Mouse (Mus musculus) kidney, embryonic 15.5 days (tissue): ENCODE results near the gene Fam189b. TPM values are rescaled to one million over a fixed set of nuclear protein-coding genes. Genes with fewer than 3 reads are reported as not detected.
"Not testable (repeated sequence)": the region's sequence is repeated elsewhere in the genome, so short reads cannot be mapped to it uniquely, and the experiment has no call there.

Experiments
- ATAC-seq: fragments of 200-750 bp; cut with Nextera tagmentation; replicated peaks from 2 replicates; pipeline ENCODE4 v1.8.0; 2017; ENCODE audit warnings: moderate TSS enrichment; ENCODE audit not compliant: low FRiP score
- H3K27ac ChIP-seq: fragments of 300-500 bp; sonication (generic); 2 replicates; pipeline ENCODE4 v1.5.1; 2015; ENCODE audit warnings: mild to moderate bottlenecking, inconsistent platforms
- H3K27me3 ChIP-seq: fragments of 300-500 bp; sonication (generic); 2 replicates; pipeline ENCODE4 v1.6.1; 2015; ENCODE audit warnings: inconsistent platforms
- H3K36me3 ChIP-seq: fragments of 300-500 bp; sonication (generic); 2 replicates; pipeline ENCODE4 v1.6.1; 2015; ENCODE audit warnings: inconsistent platforms
- H3K4me1 ChIP-seq: fragments of 300-500 bp; sonication (generic); 2 replicates; pipeline ENCODE4 v1.6.1; 2015; ENCODE audit warnings: inconsistent platforms
- H3K4me2 ChIP-seq: fragments of 300-500 bp; sonication (generic); 2 replicates; pipeline ENCODE4 v1.6.1; 2015; ENCODE audit warnings: moderate library complexity, mild to moderate bottlenecking, inconsistent platforms
- H3K4me3 ChIP-seq: fragments of 300-500 bp; sonication (generic); replicated peaks from 2 replicates; pipeline ENCODE4 v1.5.1; 2015; ENCODE audit warnings: mild to moderate bottlenecking, inconsistent platforms
- H3K9ac ChIP-seq: fragments of 300-500 bp; sonication (generic); 2 replicates; pipeline ENCODE4 v1.6.1; 2015; ENCODE audit warnings: mild to moderate bottlenecking, inconsistent platforms
- H3K9me3 ChIP-seq: fragments of 300-500 bp; sonication (generic); replicated peaks from 2 replicates; pipeline ENCODE4 v1.6.1; 2016; ENCODE audit warnings: inconsistent platforms
- WGBS: fragments of 180-500 bp; shearing (Covaris S2); methylation state at CpG from one replicate; pipeline ENCODE4 v1.1.7; 2015; ENCODE audit warnings: mixed read lengths; 5-methylcytosine and 5-hydroxymethylcytosine counted together
- polyA plus RNA-seq: library from polyadenylated mRNA; unstranded; fragments of >200 nt; fragmentation: Nextera tagmentation; extraction: Ambion mirVana; gene quantifications from 2 replicates; pipeline ENCODE4 v1.2.1, GENCODE M21; 2015

Fam189b gene
- polyA plus RNA-seq, 1 experiment from 2014 or later = 50.4 TPM

DNA sequence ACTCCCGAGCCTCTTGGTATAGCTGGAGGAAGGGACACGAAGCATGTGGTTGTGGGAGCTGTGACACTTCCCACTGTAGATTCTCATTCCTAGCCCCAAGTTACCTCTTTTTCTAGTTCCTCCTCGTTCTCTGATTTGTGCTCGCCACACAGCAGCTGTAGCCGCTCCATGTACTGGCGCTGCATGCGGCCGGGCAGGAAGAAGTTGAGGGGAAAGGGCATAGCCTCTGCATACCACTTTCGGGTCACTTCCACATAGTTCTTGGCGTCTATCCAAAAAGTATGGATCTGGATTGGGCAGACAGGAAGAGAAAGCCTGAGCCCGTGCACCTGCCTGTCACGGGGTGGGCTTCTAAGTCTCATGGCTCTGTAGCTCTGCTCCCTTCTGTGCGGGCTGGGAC, 27.2 kb downstream of the Fam189b start:
- ATAC-seq = no peak
- WGBS = 72% methylated on average over 13 of the region's 13 CpGs

DNA sequence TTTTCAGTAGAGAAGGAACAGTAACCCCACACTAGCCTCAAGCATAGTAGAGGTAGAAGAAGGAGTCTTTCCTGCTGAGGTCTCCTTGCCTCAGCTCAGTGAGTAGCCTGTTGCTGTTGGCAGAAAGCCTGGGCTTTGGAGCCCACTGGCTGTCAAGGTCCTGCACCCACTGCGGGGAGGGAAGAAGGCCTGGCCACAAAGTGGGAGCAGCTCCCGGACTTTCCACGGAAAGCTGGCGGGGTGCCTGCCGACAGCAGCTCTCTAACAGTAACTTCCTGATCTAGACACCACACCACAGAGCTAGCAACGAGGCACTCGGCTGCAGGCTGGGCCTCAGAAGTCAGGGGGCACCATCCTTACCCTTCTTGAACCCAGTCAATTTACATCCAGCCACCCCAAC, 27.8 kb downstream of the Fam189b start:
- H3K36me3 ChIP-seq = peaks cover 59% of the 10 kb centered on the region
- H3K27ac ChIP-seq = 0 out of 2 replicates have a peak overlapping the region, but pooled peaks have one; percentile 35
- no peak for ATAC-seq
- no peak overlapping the region for H3K4me3 ChIP-seq
- H3K9me3 ChIP-seq = no peaks in the 10 kb centered on the region
- H3K27me3 ChIP-seq = no peaks in the 10 kb centered on the region
- H3K4me1 ChIP-seq = peaks cover 45% of the 10 kb centered on the region
- 70% methylated on average over 7 of the region's 7 CpGs for WGBS
- H3K4me2 ChIP-seq = no peak overlapping the region
- no peak overlapping the region for H3K9ac ChIP-seq

More for the DNA sequence above, 27.2 kb downstream of the Fam189b start:
- no peak overlapping the region for H3K4me3 ChIP-seq
- no peaks in the 10 kb centered on the region for H3K27me3 ChIP-seq
- H3K9ac ChIP-seq = no peak overlapping the region
- peaks cover 39% of the 10 kb centered on the region for H3K4me1 ChIP-seq
- H3K4me2 ChIP-seq = no peak overlapping the region
- no peaks in the 10 kb centered on the region for H3K9me3 ChIP-seq
- peak overlapping the region; percentile 35; the same call in 1 of the 2 replicates for H3K27ac ChIP-seq
- peaks cover 64% of the 10 kb centered on the region for H3K36me3 ChIP-seq

DNA sequence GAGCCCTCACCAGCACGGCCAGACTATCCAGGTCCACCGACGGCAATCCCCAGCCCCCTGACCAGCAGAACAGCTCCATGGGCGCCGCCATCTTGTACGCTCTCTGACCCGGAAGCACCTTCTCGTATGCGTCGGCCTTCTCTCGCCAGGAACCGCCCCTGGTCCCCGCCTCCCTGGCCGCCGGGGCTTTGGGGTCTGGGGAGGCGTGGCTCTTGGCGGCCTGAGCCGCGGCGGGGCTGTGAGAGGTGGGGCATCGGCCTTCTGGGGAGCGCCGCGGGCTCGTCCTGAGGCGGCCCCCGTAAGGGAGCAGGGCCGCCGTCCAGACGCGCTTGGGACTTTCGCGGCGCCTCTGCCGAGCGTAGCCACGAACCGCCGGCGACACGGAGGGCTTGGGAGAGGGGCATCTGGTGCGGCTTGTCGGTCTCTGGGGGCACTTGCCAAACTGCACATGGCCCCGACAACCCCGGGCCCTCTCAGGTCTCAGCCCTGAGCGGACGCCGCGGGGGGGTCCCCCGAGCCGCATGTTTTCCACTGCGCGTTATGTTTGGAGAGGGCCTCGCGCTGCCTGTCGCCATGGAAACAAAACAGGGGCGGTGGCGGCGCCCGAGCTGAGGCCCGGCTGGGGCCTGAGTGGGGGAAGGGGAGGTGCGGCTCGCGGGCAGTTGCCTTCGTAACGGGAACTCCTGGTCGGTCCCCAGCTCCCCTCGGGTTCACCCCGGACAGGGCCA, 31.0 kb downstream of the Fam189b start:
- Histone ChIP-seq H3K9me3 (no peaks in the 10 kb centered on the region), H3K36me3 (peaks cover 26% of the 10 kb centered on the region), H3K4me2 (peak overlapping the region; percentile 91), H3K4me3 (peak overlapping the region; percentile 90), H3K27me3 (no peaks in the 10 kb centered on the region), H3K9ac (peak overlapping the region; percentile 64), H3K27ac (peak overlapping the region; percentile 97), H3K4me1 (peaks cover 50% of the 10 kb centered on the region)
- peak; percentile 94 for ATAC-seq
- under 1% methylated on average over 69 of the region's 69 CpGs for WGBS

DNA sequence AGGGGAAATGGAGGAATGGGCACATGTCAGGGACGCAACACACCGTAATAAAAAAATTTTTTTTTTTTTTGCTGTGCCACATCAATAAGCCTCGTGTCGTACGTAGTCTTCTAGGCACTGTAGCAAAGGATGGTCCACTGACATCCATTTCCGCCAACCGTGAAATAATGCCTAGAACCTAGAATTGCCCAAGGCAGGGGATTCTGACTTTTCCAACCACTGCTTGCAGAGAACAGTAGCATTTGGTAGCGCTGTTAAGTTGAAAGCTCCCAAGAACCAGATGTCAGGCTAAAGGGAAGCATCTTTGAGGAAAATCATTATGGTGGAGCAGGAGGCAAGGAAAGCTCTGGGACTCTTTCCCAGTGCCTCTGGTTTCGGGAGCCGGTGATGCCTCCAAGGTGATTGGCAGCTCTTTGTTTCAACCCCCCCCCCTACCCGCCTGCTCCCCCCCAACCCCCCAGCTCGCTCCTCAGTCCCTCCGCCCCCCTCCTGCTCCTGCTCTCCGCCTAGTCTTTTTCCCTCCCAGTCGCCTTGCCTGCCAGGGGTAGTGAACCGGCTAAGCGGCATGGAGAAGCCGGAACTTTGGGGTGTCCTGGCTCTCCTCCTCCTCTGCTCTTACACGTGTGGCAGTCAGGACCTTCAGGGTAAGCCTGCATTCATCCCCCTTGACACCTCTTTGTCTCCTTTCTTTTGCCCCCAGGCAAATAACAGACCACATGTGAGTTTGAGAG, 31.9 kb downstream of the Fam189b start, which contains the start of gene Thbs3:
Gene Thbs3 (plus strand): TSS at position 500 of the 731 bp plus-strand sequence.
- peaks cover 18% of the 10 kb centered on the region for H3K36me3 ChIP-seq
- ATAC-seq = no peak
- under 1% methylated on average over 19 of the region's 19 CpGs for WGBS
- peak within 1 kb of the TSS; percentile 90 for H3K4me3 ChIP-seq
- no peaks in the 10 kb centered on the region for H3K9me3 ChIP-seq
- H3K27ac ChIP-seq = peak within 1 kb of the TSS; percentile 97
- H3K4me2 ChIP-seq = peak within 1 kb of the TSS; percentile 91
- peak within 1 kb of the TSS; percentile 64 for H3K9ac ChIP-seq
- H3K27me3 ChIP-seq = no peaks in the 10 kb centered on the region
- peaks cover 56% of the 10 kb centered on the region for H3K4me1 ChIP-seq

DNA sequence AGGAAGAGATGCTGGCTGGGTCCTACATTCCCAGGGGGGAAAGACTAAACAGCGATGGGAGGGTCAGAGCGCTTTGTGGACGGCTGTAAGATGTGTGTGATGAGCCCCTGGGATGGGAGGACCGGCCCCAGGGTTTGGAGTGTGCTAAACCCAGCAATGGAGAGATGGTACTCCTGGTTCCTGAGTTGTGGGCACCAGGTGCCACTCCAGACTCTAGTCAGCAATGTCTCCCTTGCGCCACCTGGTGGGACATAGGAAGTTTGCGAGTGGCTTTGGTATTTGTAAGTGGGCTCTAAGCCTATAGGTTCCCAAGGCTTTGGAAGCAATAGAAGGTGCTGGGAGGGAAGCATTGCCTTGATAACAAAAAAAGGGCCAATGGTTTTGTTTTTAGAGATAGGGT, 32.9 kb downstream of the Fam189b start:
- peak overlapping the region; percentile 91 for H3K4me2 ChIP-seq
- 0 out of 2 replicates have a peak, but pooled peaks have one; percentile 2 for ATAC-seq
- H3K27ac ChIP-seq = peak overlapping the region; percentile 97; the same call in 1 of the 2 replicates

DNA sequence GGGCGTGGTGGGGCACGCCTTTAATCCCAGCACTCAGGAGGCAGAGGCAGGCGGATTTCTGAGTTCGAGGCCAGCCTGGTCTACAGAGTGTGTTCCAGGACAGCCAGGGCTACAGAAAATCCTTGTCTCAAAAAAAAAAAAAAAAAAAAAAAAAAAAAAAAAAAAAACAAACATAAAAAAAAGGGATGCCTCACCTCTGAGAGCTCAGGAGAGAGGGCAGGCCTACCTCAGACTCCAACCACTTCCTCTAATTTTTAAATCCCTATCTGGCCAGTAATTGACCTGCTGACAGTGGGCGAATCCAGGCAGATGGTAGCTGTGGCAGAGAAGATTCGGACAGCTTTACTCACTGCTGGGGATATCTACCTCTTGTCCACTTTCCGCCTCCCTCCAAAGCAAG, 33.5 kb downstream of the Fam189b start:
- not testable (repeated sequence) for H3K9me3 ChIP-seq, H3K27me3 ChIP-seq, H3K4me3 ChIP-seq, H3K9ac ChIP-seq, H3K27ac ChIP-seq, H3K36me3 ChIP-seq, ATAC-seq
- Histone ChIP-seq H3K4me2 (peak overlapping the region; percentile 91), H3K4me1 (peaks cover 44% of the 10 kb centered on the region)
- WGBS = 75% methylated on average over 7 of the region's 7 CpGs

More for the DNA sequence above, 32.9 kb downstream of the Fam189b start:
- no peaks in the 10 kb centered on the region for H3K27me3 ChIP-seq
- H3K36me3 ChIP-seq = peaks cover 7% of the 10 kb centered on the region; the same call in 1 of the 2 replicates
- peaks cover 48% of the 10 kb centered on the region for H3K4me1 ChIP-seq
- H3K4me3 ChIP-seq = peak overlapping the region; percentile 90
- WGBS = 2% methylated on average over 6 of the region's 6 CpGs
- 0 out of 2 replicates have a peak overlapping the region, but pooled peaks have one; percentile 16 for H3K9ac ChIP-seq
- no peaks in the 10 kb centered on the region for H3K9me3 ChIP-seq

DNA sequence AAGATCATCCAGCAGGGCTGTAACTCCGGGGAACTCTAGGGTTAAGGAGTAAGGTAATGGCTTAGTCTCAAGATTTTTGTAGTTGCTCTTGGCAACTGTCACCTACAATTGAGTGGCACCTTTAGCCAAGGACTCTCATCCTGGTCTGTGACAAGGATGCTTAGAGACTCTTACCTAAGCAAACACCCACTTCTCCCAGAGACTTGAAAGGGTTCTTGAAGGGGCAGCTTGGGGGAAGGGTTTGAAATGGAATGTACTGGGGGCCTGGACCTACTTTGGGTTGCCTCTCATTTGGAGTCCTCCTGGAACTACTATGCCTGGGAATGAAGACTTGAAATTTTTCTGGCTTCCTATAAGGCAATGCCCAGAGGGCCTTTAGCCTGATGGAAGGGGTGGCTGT, 35.3 kb downstream of the Fam189b start:
- Histone ChIP-seq H3K27me3 (no peaks in the 10 kb centered on the region), H3K36me3 (peaks cover 4% of the 10 kb centered on the region; the same call in 1 of the 2 replicates), H3K9me3 (no peaks in the 10 kb centered on the region), H3K4me1 (peaks cover 30% of the 10 kb centered on the region), H3K27ac (no peak overlapping the region), H3K4me3 (no peak overlapping the region), H3K4me2 (no peak overlapping the region), H3K9ac (no peak overlapping the region)
- no peak for ATAC-seq
- 69% methylated on average over 1 of the region's 1 CpGs for WGBS

DNA sequence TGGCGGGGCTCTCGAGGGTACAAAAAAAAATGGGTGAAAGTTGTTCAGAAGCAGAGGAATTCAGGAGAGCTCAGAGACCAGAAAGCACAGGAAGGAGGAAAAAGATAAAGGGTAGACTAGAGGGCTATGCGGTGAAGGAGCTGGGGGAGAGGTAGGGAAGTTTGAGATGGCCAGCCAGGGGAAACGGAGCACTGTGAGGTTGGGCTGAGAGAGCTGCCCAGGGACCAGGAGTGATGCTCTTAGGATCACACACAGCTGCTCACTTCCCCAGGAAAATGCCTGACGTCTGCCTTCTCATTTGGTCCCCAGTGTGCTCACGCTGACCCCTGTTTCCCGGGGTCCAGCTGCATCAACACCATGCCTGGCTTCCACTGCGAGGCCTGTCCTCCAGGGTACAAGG, 36.6 kb downstream of the Fam189b start:
- H3K9ac ChIP-seq = 0 out of 2 replicates have a peak overlapping the region, but pooled peaks have one; percentile 23
- peaks cover 13% of the 10 kb centered on the region; the same call in 1 of the 2 replicates for H3K36me3 ChIP-seq
- H3K4me1 ChIP-seq = peaks cover 26% of the 10 kb centered on the region
- H3K9me3 ChIP-seq = no peaks in the 10 kb centered on the region
- H3K4me2 ChIP-seq = no peak overlapping the region
- no peaks in the 10 kb centered on the region for H3K27me3 ChIP-seq
- H3K4me3 ChIP-seq = no peak overlapping the region
- WGBS = 26% methylated on average over 8 of the region's 8 CpGs
- no peak overlapping the region for H3K27ac ChIP-seq
- no peak for ATAC-seq

DNA sequence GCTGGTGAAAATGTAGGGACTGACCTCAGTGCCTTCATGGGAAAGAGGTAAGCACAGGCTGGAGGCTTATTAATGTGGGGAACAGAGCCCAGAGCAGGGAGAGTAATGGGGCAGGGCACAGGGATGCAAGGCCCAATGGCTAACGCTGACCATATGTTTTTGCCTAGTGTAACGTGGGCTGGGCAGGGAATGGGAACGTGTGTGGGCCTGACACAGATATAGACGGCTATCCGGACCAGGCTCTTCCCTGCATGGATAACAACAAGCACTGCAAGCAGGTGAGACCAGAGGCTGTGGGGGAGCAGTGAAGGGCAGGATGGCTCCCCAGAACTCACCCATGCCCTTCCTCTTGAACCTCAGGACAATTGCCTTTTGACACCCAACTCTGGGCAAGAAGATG, 38.2 kb downstream of the Fam189b start:
- Histone ChIP-seq H3K27me3 (peaks cover 7% of the 10 kb centered on the region), H3K9me3 (no peaks in the 10 kb centered on the region), H3K4me1 (peaks cover 21% of the 10 kb centered on the region), H3K9ac (no peak overlapping the region), H3K4me2 (no peak overlapping the region), H3K4me3 (no peak overlapping the region), H3K36me3 (peaks cover 13% of the 10 kb centered on the region; the same call in 1 of the 2 replicates), H3K27ac (no peak overlapping the region)
- ATAC-seq = no peak
- 73% methylated on average over 5 of the region's 5 CpGs for WGBS

DNA sequence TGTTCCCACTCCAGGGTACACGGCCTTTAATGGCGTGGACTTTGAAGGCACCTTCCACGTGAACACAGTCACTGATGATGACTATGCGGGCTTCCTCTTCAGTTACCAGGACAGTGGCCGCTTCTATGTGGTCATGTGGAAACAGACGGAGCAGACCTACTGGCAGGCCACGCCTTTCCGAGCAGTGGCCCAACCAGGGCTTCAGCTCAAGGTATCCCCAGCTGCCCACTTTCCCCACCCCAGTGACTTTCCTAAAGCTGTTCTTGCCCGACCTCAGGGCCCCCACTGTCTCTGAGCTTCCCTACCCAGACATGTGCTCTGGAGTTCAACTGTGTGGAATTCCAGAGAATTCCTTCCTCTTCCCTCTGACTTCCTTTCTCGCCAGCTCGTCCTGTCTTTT, 41.9 kb downstream of the Fam189b start:
- Histone ChIP-seq H3K36me3 (peaks cover 13% of the 10 kb centered on the region; the same call in 1 of the 2 replicates), H3K9me3 (no peaks in the 10 kb centered on the region), H3K4me3 (no peak overlapping the region), H3K27me3 (peaks cover 11% of the 10 kb centered on the region), H3K4me1 (peaks cover 41% of the 10 kb centered on the region), H3K27ac (no peak overlapping the region), H3K4me2 (no peak overlapping the region), H3K9ac (no peak overlapping the region)
- no peak for ATAC-seq
- 84% methylated on average over 11 of the region's 11 CpGs for WGBS

DNA sequence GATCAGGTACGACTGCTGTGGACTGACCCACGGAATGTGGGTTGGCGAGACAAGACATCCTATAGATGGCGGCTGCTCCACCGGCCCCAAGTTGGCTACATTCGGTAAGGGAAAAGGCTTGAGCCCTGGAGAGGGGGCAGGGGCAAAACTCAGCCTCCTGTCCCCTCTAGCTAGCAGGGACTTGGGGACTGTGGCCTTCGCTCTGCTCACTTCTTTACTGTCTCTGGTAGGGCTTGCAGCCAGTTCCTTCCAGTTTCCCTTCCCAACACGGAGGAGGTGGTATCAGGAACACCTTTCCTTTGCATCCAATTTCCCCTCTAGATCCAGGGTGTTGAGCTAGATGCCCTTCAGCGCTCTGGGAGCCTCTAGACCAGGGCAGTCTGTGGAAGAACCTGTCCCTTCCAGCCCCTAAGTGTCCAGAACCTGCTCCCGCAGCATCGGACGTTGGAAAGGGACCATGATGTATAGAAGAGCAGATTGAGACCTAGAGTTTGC, 42.4 kb downstream of the Fam189b start:
- no peak for ATAC-seq
- Histone ChIP-seq H3K27ac (no peak overlapping the region), H3K9ac (no peak overlapping the region), H3K4me3 (no peak overlapping the region), H3K4me2 (no peak overlapping the region; the same call in 1 of the 2 replicates), H3K36me3 (peaks cover 13% of the 10 kb centered on the region; the same call in 1 of the 2 replicates), H3K27me3 (peaks cover 11% of the 10 kb centered on the region), H3K4me1 (peaks cover 43% of the 10 kb centered on the region), H3K9me3 (no peaks in the 10 kb centered on the region)
- 66% methylated on average over 12 of the region's 12 CpGs for WGBS

DNA sequence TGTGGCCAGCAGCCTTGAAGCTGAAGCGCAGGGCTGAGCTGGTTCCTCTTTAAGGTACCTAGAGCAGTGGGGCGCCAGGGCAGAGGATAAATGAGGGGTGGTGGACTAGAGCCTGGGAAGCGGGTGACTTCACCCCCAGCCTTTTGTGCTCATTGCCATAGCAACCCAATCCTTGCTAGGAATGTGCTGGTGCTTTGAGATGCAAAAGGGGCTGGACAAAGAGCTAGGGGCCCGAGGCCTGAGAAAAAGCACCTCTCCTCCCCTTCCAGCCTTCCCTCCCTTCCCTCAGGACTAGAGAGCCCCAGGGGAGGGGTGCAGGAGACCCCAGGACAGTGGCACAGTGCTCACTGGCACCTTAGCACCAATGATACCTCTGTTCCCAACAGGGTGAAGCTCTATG, 43.0 kb downstream of the Fam189b start:
- Histone ChIP-seq H3K27ac (no peak overlapping the region), H3K36me3 (peaks cover 13% of the 10 kb centered on the region; the same call in 1 of the 2 replicates), H3K27me3 (peaks cover 13% of the 10 kb centered on the region), H3K9ac (no peak overlapping the region), H3K4me1 (peaks cover 43% of the 10 kb centered on the region), H3K4me2 (peak overlapping the region; percentile 80), H3K4me3 (no peak overlapping the region), H3K9me3 (no peaks in the 10 kb centered on the region)
- 52% methylated on average over 4 of the region's 4 CpGs for WGBS
- no peak for ATAC-seq
